Mouse (Mus musculus) lung, postnatal 4 days (tissue): ENCODE data around the gene Npc2.

ENCODE experiments used
- DNase-seq, 2 experiments: peaks; one replicate each; pipeline ENCODE4 v3.0.0; 2021

Gene Npc2

GRCm38 (mm10) chr12:84772726-84773441 lies at the start of gene Npc2, which contains the start of gene Isca2:
Gene Npc2, minus strand, starts transcription at chr12:84773152.
Gene Isca2, plus strand, starts transcription at chr12:84773251.
- DNase-seq: peak; percentile 97 to 100

GRCm38 (mm10) chr12:84819236-84820168 lies 46.5 kb upstream of the Npc2 start:
- DNase-seq: peak in 1 of 2 experiments; percentile 79

- no peak for DNase-seq
These were observed 45.5 kb upstream of the Npc2 start for GRCm38 (mm10) chr12:84818496-84818895.

GRCm38 (mm10) chr12:84814663-84815325 lies 41.8 kb upstream of the Npc2 start:
- peak in 1 of 2 experiments; percentile 49 for DNase-seq

- peak; percentile 40 to 44 for DNase-seq
These were observed 40.8 kb upstream of the Npc2 start for GRCm38 (mm10) chr12:84813773-84814172.

- peak; percentile 25 to 35 for DNase-seq
These were observed 39.1 kb upstream of the Npc2 start for GRCm38 (mm10) chr12:84812004-84812403.

- no peak for DNase-seq
These were observed 38.6 kb upstream of the Npc2 start for GRCm38 (mm10) chr12:84811510-84811909.

- peak in 1 of 2 experiments; percentile 26 for DNase-seq
These were observed 37.9 kb upstream of the Npc2 start for GRCm38 (mm10) chr12:84810810-84811209.

GRCm38 (mm10) chr12:84809033-84809432 lies 36.1 kb upstream of the Npc2 start:
- DNase-seq: peak in 1 of 2 experiments; percentile 19

- DNase-seq: no peak
These were observed 34.4 kb upstream of the Npc2 start for GRCm38 (mm10) chr12:84807351-84807750.

GRCm38 (mm10) chr12:84806726-84807125 lies 33.8 kb upstream of the Npc2 start:
- DNase-seq: no peak

- no peak for DNase-seq
These were observed 33.1 kb upstream of the Npc2 start for GRCm38 (mm10) chr12:84806010-84806409.

- peak; percentile 87 to 90 for DNase-seq
These were observed 32.4 kb upstream of the Npc2 start for GRCm38 (mm10) chr12:84805228-84805842.

GRCm38 (mm10) chr12:84802625-84803024 lies 29.7 kb upstream of the Npc2 start:
- no peak for DNase-seq

GRCm38 (mm10) chr12:84801532-84802110 lies 28.7 kb upstream of the Npc2 start:
- DNase-seq: no peak

- DNase-seq: peak; percentile 51 to 73
These were observed 27.5 kb upstream of the Npc2 start for GRCm38 (mm10) chr12:84800419-84800818.

GRCm38 (mm10) chr12:84799086-84799485 lies 26.1 kb upstream of the Npc2 start:
- no peak for DNase-seq

GRCm38 (mm10) chr12:84794647-84795046 lies 21.7 kb upstream of the Npc2 start:
- DNase-seq: no peak

GRCm38 (mm10) chr12:84792629-84793028 lies 19.7 kb upstream of the Npc2 start:
- DNase-seq: no peak

- DNase-seq: no peak
These were observed 17.9 kb upstream of the Npc2 start for GRCm38 (mm10) chr12:84790853-84791252.

- DNase-seq: no peak
These were observed 13.1 kb upstream of the Npc2 start for GRCm38 (mm10) chr12:84786091-84786490.
